Mouse (Mus musculus) macrophage (primary cell): ENCODE data around the gene Evc. TPM values are rescaled to one million over a fixed set of nuclear protein-coding genes. Genes with fewer than 3 reads are reported as not detected.

Experiments
- H3K27ac ChIP-seq: fragments of 350-480 bp; formaldehyde crosslinking; 2 replicates; pipeline ENCODE4 v1.9.0; 2021
- H3K36me3 ChIP-seq: fragments of 350-480 bp; formaldehyde crosslinking; 2 replicates; pipeline ENCODE4 v1.9.0; 2021; ENCODE audit errors: inconsistent target
- H3K4me3 ChIP-seq: fragments of 350-480 bp; formaldehyde crosslinking; 2 replicates; pipeline ENCODE4 v1.9.0; 2021; ENCODE audit errors: inconsistent target
- H3K79me2 ChIP-seq: fragments of 350-480 bp; formaldehyde crosslinking; 2 replicates; pipeline ENCODE4 v1.9.0; 2021; ENCODE audit errors: inconsistent target
- WGBS: methylation state at CpG from one replicate; pipeline ENCODE4 v1.1.7; 2026; ENCODE audit warnings: inconsistent platforms; ENCODE audit not compliant: missing documents; 5-methylcytosine and 5-hydroxymethylcytosine counted together
- polyA plus RNA-seq: library from polyadenylated mRNA; stranded (reverse); fragments of 250-400 nt; gene quantifications from 3 replicates; pipeline ENCODE4 v1.2.4, GENCODE M21; 2018; ENCODE audit warnings: inconsistent platforms

Evc gene
- polyA plus RNA-seq, 1 experiment from 2014 or later, result not detected

DNA sequence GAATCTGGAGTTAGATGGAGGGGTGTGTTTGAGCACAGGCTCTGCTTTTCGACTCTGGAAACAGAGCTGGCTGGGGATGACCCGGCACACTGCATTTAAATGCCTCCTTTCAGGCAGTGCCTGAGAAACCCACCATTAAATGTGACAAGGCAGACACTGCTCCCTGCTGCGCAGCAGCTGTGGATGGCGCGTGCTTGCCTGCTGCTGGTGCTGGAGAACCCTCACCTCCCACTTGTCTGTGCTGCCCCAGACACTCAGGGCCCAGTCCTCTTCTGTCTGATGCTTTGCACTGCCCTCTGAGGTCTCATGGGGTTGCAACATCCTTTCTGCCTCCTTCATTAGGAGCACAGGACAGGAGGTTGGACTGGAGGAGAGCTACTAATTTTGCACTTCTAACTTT lies 75.0 kb downstream of the Evc start:
- 93% methylated on average over 5 of the region's 5 CpGs for WGBS
- Histone ChIP-seq H3K27ac (no peak overlapping the region), H3K4me3 (no peak overlapping the region), H3K79me2 (no peaks in the 10 kb centered on the region), H3K36me3 (no peaks in the 10 kb centered on the region)

DNA sequence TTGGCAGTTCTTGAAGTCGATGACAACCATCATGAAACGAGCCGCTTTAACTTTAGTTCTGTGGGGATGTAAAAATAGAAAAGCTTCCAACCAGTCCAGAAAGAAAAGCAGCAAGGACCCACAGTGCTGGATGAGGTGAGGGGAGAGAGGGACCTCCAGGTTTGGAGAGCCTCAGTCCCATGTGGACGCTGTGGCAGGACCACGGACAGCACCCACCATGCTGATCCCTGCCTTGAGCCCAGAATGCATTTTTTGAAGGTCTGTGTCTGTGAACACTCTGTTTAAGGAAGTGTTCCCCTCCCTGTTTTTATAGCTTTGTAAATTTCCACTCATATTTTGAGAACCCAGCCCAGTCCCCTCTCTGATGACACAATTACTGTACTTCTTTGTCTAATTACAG lies 79.5 kb downstream of the Evc start:
- H3K4me3 ChIP-seq, result no peak overlapping the region
- H3K79me2 ChIP-seq, result no peaks in the 10 kb centered on the region
- no peak overlapping the region for H3K27ac ChIP-seq
- H3K36me3 ChIP-seq, result no peaks in the 10 kb centered on the region
- WGBS, result 77% methylated on average over 5 of the region's 5 CpGs

DNA sequence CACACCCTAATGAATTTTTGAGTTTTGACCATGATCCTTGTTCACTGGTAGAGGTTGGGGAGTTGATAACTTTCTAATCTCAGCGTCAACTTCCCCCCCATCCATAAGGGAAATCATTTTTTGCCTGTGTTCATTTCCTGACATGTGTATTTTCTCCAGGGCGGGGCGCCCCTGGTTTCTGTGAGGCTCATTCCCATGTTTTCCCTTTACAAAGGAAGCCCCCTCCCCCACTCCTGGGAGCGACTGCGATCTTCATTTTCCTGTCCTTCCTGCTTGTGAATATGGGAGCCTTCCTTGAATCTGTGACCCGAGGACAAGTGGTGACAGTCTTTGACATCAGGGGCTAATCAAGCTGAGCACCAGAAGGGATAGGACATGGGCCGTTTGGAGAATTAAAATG lies 79.9 kb downstream of the Evc start:
- Histone ChIP-seq H3K36me3 (no peaks in the 10 kb centered on the region), H3K27ac (no peak overlapping the region), H3K4me3 (no peak overlapping the region), H3K79me2 (no peaks in the 10 kb centered on the region)
- 58% methylated on average over 7 of the region's 7 CpGs for WGBS

DNA sequence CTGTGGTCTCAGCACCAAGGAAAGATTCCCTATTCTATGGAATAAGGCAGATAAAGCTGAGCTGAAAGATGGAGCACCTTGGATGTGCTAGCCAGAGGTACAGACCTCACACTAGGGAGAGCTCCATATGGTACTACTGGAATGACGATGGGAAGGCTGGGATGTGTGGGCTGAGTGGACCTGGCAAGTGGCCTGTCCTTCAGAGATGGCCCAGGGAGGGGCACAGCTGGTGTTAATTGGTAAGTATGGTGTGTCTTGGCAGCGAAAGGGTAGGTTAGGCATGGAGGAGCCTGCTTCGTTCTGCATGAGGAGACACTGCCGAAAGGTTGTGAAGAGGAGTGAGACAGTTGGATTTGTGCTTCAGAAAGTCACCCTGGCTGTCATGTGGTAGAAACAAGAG lies 82.2 kb downstream of the Evc start:
- 91% methylated on average over 4 of the region's 4 CpGs for WGBS

DNA sequence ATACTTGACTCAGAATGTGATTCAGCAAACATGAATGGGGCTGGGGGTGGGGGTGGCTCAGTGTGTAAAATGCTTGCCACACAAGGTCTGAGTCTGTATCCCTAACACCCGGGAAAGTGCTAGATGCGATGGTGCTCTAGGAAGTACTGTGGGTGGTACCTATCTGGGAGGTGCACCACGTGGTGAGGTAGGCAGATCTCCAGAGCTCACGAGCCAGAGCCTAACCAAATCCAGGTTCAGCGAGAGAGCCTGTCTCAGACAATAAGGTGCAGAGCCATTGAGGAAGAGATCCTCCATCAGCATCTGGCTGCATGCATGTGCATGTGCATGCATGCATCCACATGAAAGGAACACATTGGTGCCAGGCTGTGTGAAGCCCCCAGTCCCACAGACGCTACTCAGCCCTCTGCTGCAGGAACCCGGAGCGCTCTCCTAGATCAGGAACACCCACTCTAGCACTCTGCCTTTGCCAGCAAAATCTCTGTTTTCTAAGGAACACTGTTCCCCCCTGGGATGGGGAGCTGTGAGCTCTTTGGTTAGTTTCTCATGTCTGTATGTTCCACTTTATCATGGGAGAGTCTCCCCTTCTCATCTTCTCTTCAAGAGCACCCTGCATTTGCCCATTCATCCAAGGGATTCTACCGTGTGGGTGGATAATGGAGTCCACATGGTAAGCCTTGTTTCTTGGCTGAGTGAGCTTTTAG lies 84.4 kb downstream of the Evc start:
- Histone ChIP-seq H3K79me2 (no peaks in the 10 kb centered on the region), H3K27ac (no peak overlapping the region), H3K4me3 (no peak overlapping the region), H3K36me3 (no peaks in the 10 kb centered on the region)
- 75% methylated on average over 9 of the region's 9 CpGs for WGBS

More for the DNA sequence above, 82.2 kb downstream of the Evc start:
- Histone ChIP-seq H3K27ac (no peak overlapping the region), H3K4me3 (no peak overlapping the region), H3K79me2 (no peaks in the 10 kb centered on the region), H3K36me3 (no peaks in the 10 kb centered on the region)

DNA sequence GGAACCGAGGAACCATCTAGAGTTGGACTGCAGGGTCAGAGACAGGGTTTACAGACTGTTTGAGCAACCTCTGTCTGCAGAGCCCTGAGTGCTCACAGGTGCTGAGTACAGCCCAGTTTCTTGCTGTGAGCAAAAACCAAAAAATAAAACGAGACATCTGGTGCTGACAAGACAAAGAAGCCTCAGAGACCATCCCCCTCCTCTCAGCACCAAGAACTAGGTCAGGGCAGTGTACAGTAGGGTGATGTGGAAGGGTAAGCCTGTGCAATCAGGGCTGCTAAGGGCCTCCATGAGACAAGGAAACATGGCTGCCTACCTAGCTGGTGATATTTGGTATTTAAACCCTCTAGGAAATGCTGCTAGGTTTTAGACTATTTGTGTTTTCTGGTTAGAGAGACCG lies 85.1 kb downstream of the Evc start:
- H3K36me3 ChIP-seq, result no peaks in the 10 kb centered on the region
- WGBS, result 67% methylated on average over 3 of the region's 3 CpGs
- no peak overlapping the region for H3K27ac ChIP-seq
- no peaks in the 10 kb centered on the region for H3K79me2 ChIP-seq
- H3K4me3 ChIP-seq, result no peak overlapping the region

DNA sequence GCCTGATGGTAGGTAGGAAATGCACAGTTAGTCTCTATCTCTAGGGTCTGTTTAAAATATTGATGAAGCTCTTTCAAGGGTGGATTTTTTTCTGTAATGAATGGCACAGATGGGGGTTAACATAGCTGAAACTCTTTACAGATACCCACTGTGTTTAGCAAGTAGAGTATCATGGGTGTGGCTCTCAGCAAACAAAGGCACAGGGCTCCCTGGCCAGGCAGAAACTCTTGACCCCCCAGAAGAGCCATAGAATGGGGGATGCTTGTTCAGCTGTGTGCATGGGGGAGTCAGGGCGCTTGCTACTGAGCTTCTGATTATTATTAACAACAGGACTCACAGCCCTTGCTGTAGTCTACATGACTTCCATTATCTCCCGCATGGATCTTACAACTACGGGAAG lies 87.8 kb downstream of the Evc start:
- H3K4me3 ChIP-seq, result no peak overlapping the region
- no peaks in the 10 kb centered on the region for H3K36me3 ChIP-seq
- H3K79me2 ChIP-seq, result no peaks in the 10 kb centered on the region
- 91% methylated on average over 3 of the region's 3 CpGs for WGBS
- H3K27ac ChIP-seq, result no peak overlapping the region

DNA sequence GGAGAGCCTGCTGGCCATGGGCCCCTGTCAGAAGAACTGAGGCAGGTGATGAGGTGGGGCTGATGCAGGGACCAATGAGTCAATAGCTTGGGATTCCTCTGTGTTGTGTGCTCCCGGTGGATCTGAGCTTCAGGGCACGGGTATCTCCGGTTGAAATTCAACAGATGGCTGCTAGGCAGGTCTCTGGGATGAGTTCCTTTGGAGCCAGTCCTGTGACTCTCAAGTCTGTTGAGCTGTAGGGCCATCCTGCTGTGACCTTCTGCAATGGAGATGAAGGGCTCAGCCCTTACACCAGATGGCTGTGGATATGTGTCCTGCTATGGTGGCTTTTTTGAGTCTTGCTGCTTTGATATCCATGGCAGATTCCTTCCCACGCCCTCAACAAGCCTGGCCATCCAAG lies 89.2 kb downstream of the Evc start:
- Histone ChIP-seq H3K79me2 (no peaks in the 10 kb centered on the region), H3K36me3 (no peaks in the 10 kb centered on the region), H3K4me3 (no peak overlapping the region), H3K27ac (no peak overlapping the region)
- WGBS, result 39% methylated on average over 4 of the region's 4 CpGs

DNA sequence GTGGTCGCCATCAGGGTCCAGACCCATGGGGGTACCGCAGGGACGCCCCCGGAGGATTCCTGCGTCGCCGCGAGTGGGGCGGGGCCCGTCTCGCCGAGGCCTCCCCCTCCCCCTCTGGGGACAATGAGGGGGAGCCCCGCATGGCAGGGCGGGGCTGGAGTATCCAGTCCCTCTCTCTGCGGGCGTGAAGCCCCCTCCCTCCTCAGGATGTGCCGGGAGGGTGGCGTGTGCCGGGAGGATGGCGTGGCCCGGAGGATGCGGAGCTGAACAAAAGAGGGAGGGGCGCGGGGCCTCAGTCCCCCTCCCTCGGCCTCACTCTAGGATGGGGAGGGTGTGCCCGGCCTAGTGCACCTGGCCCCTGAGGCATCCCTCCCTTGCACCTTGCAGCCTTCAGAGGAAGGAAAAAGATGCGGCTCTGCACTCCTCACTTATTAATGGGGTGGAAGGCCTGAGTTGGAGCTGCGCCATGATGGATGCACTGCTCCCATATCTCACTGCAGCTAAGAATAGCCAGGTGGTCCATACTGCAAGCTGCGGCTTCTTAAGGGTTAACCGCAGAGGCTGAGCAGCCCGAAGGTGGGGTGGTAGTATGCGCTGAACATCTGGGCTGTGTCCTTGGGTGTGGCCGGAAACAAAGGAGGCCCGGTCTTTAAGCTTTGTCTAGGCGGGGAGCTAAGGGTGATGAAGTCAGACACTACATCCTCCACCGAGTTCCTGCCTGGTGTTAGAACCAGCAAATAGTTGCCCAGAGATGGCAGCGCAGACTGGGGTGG lies 90.4 kb downstream of the Evc start:
- H3K4me3 ChIP-seq, result no peak overlapping the region

DNA sequence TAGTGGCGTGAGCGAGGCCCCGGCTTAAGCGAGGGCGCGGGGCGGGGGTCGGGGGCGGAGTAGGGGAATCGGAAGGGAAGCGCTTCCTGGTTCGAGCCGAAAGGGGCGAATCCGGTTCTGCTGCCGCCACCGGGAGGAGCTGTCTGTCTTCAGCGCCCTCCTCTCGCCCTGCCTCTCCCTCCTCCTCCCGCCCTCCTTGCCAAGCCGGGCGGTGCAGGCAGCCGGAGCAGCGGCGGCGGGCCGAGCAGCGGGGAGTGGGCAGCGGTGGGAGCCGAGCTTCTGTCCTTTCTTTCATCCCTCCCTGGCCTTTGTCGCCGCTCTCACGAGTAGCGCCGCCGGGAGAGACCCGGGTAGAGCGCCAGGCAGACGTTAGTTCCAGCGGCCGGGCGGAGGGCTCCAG lies 91.0 kb downstream of the Evc start:
- WGBS, result 5% methylated on average over 35 of the region's 42 CpGs
- Histone ChIP-seq H3K4me3 (no peak overlapping the region), H3K27ac (no peak overlapping the region), H3K36me3 (no peaks in the 10 kb centered on the region), H3K79me2 (no peaks in the 10 kb centered on the region)

More for the DNA sequence above, 90.4 kb downstream of the Evc start:
- 8% methylated on average over 37 of the region's 37 CpGs for WGBS
- Histone ChIP-seq H3K79me2 (no peaks in the 10 kb centered on the region), H3K27ac (no peak overlapping the region), H3K36me3 (no peaks in the 10 kb centered on the region)

DNA sequence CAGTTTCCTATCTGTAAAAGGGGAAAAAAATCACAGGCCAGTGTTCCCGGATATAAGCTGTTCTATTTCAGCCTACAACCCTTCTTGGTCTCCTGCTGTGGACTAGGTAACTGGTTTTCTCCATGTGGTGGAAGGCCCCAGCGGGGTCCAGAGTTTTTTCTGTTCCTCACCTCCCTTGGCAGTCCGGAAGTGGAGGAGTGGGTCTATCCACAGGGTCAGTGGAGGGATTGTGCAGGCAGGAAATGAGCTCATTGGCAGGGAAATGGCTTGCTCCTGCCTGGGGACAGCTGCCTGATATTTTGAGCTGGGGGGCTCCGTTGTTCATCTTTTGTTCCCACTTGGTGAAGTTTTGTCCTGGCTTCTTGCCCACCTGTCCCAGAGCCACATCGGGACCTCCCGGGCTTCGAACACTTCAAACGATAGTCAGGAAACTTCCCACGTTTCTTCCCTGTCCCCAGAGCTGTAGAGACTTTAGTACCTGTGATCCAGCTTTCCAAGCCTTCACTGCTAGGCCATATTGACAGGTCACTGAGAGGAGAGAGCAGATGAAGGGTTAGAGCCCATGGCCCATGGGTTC lies 91.9 kb downstream of the Evc start:
- Histone ChIP-seq H3K36me3 (no peaks in the 10 kb centered on the region), H3K79me2 (no peaks in the 10 kb centered on the region), H3K4me3 (no peak overlapping the region), H3K27ac (no peak overlapping the region)
- WGBS, result 21% methylated on average over 9 of the region's 9 CpGs

DNA sequence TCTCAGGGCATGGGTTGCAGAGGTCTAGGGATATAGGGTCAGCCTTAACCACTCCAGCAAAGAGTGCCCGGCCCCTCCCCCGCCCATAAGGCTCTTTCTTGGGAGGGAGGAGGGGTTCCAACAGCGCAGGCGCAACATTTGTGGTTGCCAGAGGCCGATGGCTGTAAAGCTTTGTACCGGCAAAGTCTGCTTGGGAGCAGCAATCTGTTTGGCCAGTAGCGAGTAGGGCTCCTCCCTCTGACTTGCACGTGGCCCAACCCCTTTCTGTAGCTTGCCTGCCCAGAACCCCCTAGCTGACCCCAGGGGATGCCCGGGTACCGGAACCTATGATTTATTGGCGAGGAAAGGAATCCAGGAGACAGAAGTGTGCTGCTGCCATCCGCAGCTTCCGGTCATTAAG lies 92.5 kb downstream of the Evc start:
- Histone ChIP-seq H3K36me3 (no peaks in the 10 kb centered on the region), H3K79me2 (no peaks in the 10 kb centered on the region), H3K4me3 (no peak overlapping the region), H3K27ac (no peak overlapping the region)
- WGBS, result 5% methylated on average over 13 of the region's 13 CpGs

DNA sequence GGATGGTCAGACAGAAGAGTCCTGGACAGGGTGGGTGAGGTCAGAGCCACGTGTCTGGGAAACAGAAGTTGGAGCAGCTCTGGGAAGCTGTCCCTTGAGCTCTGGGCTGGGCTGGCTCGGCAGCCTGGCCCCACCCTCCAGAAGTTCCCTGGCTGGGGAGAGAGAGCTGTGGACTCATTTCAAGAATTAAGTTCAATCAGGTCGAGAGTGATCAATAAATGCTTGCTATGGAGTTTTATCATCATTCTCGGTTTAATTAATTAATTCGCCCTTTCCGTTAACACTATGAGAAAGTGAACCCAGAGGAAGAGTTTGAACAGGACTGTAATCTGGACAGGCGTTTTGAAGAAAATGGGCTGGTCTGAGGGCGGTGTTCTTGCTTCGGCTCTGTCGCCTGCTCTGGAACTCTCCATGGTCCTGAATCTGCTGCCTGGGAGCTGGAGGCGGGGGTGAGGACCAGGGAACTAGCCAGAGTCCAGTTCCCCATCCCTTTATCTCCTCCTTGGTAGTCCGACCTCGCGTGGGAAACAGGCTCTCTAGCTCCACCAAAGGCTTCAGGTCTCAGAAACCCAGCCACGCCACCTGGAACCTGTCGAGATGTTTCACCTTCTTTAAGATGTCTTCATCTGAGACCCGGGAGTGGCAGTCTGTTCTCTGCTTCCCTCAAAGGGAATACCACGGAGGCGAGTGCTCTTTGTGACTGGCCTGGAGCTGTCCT lies 93.4 kb downstream of the Evc start:
- Histone ChIP-seq H3K79me2 (no peaks in the 10 kb centered on the region), H3K4me3 (no peak overlapping the region), H3K36me3 (no peaks in the 10 kb centered on the region), H3K27ac (no peak overlapping the region)
- 7% methylated on average over 19 of the region's 19 CpGs for WGBS

DNA sequence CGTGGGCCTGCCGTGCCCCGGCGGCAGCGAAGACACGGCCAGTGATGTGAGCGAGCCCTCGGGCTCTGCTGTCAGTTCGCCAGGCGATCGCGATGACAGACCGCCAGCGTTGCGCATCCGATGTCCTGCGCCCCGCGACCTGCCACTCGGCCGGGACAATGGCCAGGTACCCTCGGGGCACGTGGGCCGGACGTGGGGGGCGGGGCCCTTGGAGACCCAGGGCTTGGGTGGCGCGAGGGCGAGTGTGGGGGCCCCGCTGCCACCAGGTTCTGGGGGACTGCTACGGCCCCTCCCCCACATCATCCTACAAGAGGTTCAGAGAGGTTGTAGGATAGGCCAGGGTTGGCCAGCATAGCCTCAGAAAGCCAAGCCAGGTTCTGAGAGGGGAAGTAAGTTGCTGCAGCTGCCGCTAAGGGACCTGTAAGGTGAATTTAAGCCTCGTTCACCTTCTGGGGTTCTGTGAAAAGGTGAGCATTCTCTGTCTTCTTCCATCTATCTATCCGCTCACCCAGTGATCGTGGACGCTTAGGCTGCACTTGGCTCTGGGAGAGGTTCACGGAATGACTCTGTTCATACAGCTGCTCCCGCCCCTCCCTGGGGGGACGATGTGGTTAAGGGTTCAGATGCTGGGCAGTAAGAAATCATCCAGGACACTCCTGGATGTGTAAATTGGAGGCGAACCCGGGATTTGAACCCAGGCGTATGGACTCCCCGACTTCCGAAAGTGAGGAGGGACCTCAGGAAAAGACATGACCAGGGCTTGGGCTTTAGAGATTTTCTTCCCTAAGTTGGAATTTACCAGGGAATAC lies 94.1 kb downstream of the Evc start:
- Histone ChIP-seq H3K79me2 (no peaks in the 10 kb centered on the region), H3K4me3 (no peak overlapping the region), H3K27ac (no peak overlapping the region), H3K36me3 (no peaks in the 10 kb centered on the region)
- 21% methylated on average over 44 of the region's 44 CpGs for WGBS
